Mouse (Mus musculus) splenic B cell, adult 2 months (primary cell): Measurements from ENCODE around the gene Lhfpl2.

ENCODE experiments used
- DNase-seq: peaks from one replicate; pipeline ENCODE4 v3.0.0-alpha.2; 2011; ENCODE audit warnings: low read depth, low spot score
- H3K27me3 ChIP-seq: 2 replicates; pipeline ENCODE4 v1.6.1; 2012; ENCODE audit warnings: mild to moderate bottlenecking, low read length, moderate library complexity, mixed read lengths; ENCODE audit not compliant: control insufficient read depth, poor library complexity, insufficient read depth, severe bottlenecking
- H3K36me3 ChIP-seq: 2 replicates; pipeline ENCODE4 v1.6.1; 2012; ENCODE audit warnings: mild to moderate bottlenecking, low read length, moderate library complexity, mixed read lengths; ENCODE audit not compliant: control insufficient read depth, poor library complexity, insufficient read depth, severe bottlenecking

Lhfpl2 gene

GRCm38 (mm10) chr13:94155657-94156429 lies 98.2 kb downstream of the Lhfpl2 start:
- Histone ChIP-seq H3K27me3 (no peaks in the 10 kb centered on the region), H3K36me3 (no peaks in the 10 kb centered on the region)
- DNase-seq: no peak

DNA sequence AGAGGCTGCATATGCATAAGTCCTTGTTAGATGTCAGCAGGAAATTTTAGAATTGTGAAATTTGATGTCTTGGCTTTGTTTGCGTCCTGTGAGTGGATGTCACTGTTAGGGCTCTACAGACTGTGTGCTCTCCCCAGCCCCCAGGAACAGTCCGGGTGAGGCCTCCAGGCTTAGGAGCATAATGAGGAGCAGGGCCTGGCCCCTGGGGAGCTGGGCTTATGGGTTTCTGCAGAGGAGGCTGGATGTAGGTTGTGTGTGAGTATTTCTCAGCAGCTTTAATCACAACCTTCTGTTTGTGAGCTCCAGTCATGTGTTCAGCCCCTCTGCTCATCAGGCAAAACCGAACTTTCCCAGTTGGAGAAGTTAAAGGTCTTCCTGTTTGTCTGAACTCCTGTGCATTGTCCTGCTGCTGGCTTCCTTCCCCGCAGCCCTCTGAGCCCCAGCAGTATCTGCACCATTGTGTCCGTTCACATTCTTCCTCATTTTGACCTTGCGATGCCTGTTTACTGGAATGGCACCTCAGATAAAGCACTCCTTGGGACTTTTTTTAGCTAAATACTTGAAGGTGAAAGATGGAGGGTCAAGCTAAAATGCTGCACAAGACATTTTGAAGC lies 101.4 kb downstream of the Lhfpl2 start:
- no peaks in the 10 kb centered on the region for H3K36me3 ChIP-seq
- H3K27me3 ChIP-seq: no peaks in the 10 kb centered on the region

DNA sequence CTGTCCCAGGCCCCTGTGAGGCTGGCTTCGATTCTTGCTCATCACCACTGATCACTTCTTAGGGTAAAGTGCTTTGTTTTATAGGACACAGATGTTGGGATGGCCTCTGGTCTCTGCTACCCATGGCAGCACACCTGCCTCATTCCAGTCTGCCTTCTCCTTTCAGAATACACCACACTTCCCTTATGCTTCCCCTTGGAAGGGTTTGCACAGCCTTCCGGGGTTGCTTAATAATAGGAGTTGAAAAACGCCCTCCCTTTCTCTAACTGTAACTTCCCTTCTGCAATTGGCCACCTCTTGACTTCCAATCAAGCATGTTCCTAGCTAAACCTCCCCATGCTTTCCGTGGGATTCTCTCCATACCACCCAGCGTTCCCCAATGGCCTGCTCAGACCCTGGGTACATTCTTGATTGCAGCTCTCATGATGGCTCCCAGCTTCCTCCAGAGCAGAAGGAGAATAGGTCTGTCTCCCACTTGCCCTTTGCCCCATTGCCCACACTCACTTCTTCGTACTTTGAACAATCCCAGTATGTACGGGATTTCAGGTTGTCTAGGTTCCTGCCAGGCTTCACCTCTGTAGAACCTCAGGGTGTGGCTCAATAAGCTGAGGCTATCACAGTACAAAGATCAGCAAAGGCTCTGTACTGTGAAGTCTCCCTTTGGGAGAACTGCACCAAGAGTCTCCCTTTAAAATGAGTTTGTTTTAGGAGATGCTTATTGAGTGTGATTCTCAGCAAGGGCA lies 102.1 kb downstream of the Lhfpl2 start:
- no peak for DNase-seq
- Histone ChIP-seq H3K36me3 (no peaks in the 10 kb centered on the region), H3K27me3 (no peaks in the 10 kb centered on the region)

More for the DNA sequence above, 101.4 kb downstream of the Lhfpl2 start:
- no peak for DNase-seq

- H3K36me3 ChIP-seq: no peaks in the 10 kb centered on the region
- DNase-seq: no peak
- H3K27me3 ChIP-seq: no peaks in the 10 kb centered on the region
Observed at GRCm38 (mm10) chr13:94164501-94164900, 106.9 kb downstream of the Lhfpl2 start.

DNA sequence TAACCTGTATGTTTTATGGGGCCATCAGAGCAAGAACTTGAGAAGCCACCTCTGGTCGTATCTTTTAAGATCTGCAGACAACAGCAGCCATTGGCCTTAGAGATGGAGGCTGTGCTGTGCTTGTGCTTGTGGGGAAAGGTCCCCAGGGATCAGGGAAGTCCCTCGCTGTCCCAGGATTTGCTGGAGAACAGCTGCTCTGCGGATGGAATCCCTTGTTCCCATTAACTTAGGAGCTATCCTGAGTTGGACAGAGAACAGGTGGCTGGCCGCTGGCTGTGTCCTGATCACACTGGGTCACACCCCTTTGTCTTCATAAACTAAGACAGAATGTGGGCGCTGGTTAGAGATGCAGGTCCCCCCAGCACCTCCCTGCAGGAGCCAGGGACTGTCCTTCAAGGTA lies 110.7 kb downstream of the Lhfpl2 start:
- Histone ChIP-seq H3K36me3 (no peaks in the 10 kb centered on the region), H3K27me3 (no peaks in the 10 kb centered on the region)
- DNase-seq: no peak

GRCm38 (mm10) chr13:94169325-94169916 lies 111.8 kb downstream of the Lhfpl2 start:
- H3K36me3 ChIP-seq: no peaks in the 10 kb centered on the region
- no peak for DNase-seq
- no peaks in the 10 kb centered on the region for H3K27me3 ChIP-seq

DNA sequence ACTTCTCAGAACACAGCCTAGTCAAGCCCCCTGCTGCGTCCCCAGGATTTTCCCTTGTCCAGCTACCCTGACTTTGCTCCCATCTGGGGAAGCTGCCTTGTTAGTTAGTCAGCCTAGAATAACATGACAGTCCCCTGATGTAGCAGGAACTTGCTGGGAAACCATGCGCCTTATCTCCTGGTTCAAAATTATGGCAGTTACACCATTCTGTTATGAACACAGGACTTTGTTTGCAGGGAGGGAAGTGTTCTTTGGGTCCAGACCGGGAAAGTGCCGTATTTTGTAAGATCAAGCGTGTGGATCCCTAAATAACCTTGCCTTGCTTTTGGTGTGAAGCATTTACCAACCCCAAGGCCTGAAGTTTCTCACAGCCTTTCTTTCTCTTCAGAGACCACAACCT lies 114.0 kb downstream of the Lhfpl2 start:
- no peak for DNase-seq
- no peaks in the 10 kb centered on the region for H3K36me3 ChIP-seq
- no peaks in the 10 kb centered on the region for H3K27me3 ChIP-seq

DNA sequence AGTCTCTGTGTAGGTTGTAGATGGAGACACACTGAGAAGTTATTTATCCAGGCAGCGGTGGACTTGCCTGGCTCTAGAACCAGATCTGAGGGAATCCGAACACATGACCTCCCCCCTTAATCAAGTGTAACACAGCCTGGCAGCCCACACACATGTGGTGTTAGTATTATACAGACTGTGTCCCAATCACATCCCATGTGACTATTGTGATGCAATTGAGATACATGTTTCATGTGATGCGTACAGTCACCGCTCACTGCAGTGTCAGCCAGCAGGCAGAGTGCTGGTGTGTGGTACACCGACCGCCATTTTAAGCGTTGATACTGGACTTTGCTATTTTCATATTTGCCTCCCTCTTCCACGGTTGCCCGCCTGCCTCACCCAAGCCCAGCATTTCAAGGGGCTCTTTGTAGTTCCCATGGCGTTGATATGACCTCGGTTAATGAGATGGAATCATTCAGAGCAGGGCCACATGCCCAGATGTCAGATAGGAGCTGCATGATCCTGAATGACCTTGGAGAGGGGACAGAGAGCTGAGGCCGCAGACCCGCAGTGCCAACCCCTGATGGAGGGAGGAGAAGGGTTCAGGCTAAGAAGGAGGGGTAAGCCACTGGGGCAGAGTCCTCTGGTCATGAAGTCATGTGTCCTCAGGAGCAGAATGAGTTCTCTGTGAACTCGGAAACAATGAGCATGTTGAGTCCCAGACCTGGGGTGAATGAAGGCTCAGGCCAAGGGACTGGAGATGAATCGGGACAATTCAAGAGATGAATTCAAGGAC lies 115.1 kb downstream of the Lhfpl2 start:
- DNase-seq: no peak
- H3K27me3 ChIP-seq: no peaks in the 10 kb centered on the region
- H3K36me3 ChIP-seq: no peaks in the 10 kb centered on the region

DNA sequence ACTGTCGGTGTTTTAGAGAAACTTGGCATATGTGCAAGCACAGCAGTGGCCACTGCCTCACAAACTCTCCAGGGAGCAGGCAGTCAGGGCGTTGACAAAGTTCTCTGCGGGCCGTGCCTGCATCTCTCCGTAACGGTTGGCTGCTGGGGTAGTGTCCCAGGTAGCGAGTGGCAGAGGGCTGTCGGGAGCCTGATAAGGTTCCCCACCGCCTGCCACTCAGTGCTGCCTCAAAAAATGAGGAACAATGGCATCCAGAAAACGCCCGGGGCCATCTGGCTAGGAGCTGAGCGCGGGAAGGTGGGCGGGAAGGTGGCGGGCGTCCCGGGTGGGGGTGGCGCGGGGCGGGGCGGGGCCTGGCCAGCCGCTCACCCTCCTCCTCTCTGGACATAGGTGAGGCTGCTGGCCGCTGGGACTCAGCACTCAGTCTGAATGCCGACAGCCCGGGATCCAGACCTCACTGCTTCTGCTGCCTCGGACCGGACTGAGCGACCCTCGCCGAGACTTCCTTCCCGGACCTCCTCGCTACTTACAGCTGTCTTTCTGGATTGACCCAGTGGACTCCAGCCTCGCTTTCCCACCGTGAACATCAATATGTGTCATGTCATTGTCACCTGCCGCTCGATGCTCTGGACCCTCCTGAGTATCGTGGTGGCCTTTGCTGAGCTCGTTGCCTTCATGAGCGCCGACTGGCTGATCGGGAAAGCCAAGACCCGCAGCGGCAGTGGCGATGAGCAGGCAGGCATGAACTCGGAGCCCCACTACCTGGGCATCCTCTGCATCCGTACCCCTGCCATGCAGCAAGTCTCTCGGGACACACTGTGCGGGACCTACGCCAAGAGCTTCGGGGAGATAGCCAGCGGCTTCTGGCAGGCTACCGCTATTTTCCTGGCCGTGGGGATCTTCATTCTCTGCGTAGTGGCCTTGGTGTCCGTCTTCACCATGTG lies 116.3 kb downstream of the Lhfpl2 start:
- DNase-seq: no peak
- Histone ChIP-seq H3K27me3 (no peaks in the 10 kb centered on the region), H3K36me3 (no peaks in the 10 kb centered on the region)

GRCm38 (mm10) chr13:94174577-94175279 lies 117.1 kb downstream of the Lhfpl2 start:
- no peaks in the 10 kb centered on the region for H3K27me3 ChIP-seq
- H3K36me3 ChIP-seq: no peaks in the 10 kb centered on the region
- DNase-seq: no peak

DNA sequence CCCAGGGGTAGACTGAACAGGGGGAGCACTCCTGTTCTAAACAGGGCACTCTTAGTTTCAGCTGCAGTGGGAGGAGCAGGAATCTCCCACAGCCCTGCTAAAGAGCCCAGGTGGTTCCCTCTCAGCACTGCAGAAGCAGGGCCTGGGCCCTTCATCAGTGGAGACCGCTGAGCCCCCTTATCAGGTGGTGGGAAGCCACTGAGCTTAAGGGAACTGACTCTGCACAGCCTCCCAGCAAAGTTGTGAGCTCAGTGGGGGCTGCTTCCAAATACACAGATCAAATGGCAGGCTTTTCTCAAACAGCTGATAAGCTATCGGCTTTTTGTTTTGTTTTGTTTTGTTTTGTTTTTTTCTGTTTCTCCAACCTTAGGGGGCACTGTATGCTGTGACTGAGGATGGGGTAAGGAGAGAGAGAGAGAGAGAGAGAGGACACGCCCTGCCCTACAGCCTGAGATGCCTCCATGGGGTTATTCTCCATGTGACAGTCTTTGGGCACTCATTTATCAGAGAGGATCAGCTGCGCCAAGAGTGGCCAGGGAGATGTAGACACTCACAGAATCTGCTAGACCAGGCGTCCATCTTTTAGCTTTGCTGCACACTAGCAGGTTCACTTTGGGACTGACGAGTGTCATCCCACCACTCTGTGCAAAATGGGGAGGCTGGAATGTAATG lies 117.9 kb downstream of the Lhfpl2 start:
- no peak for DNase-seq
- Histone ChIP-seq H3K36me3 (no peaks in the 10 kb centered on the region), H3K27me3 (no peaks in the 10 kb centered on the region)

- H3K36me3 ChIP-seq: no peaks in the 10 kb centered on the region
- no peaks in the 10 kb centered on the region for H3K27me3 ChIP-seq
- DNase-seq: no peak
Observed at GRCm38 (mm10) chr13:94177148-94177547, 119.6 kb downstream of the Lhfpl2 start.
